Mouse (Mus musculus) CH12.LX (cell line): Measurements from ENCODE around the gene Angptl6. TPM values are rescaled to one million over a fixed set of nuclear protein-coding genes. Genes with fewer than 3 reads are reported as not detected.

Experiments used
- DNase-seq: peaks from one replicate; pipeline ENCODE4 v3.0.0-alpha.2; 2013; ENCODE audit errors: extremely low read depth
- H3K27ac ChIP-seq: 2 replicates; pipeline ENCODE4 v1.5.1; 2012; ENCODE audit warnings: low read depth, mild to moderate bottlenecking, control low read depth, moderate library complexity; ENCODE audit not compliant: insufficient read depth
- H3K27me3 ChIP-seq: replicated peaks from 2 replicates; pipeline ENCODE3; 2012; ENCODE audit warnings: inconsistent platforms
- H3K36me3 ChIP-seq, 2 experiments: replicated peaks in 1 of 2; 2 replicates each; pipeline versions ENCODE3 to v1.6.1; 2012; ENCODE audit warnings: inconsistent platforms in 1 of 2, low read length in 1 of 2, mild to moderate bottlenecking in 1 of 2, mixed read lengths in 1 of 2, moderate library complexity in 1 of 2; ENCODE audit not compliant: control insufficient read depth in 1 of 2, insufficient read depth in 1 of 2
- H3K4me1 ChIP-seq, 2 experiments: 2 replicates each; pipeline ENCODE4 v1.6.1; 2012; ENCODE audit warnings: inconsistent platforms in 1 of 2, moderate library complexity in 1 of 2; ENCODE audit not compliant: insufficient read depth in 2 of 2, control insufficient read depth in 1 of 2
- H3K4me2 ChIP-seq: 2 replicates; pipeline ENCODE4 v1.6.1; 2012; ENCODE audit warnings: low read depth, mild to moderate bottlenecking, control low read depth; ENCODE audit not compliant: poor library complexity, insufficient read depth, severe bottlenecking
- H3K4me3 ChIP-seq, 3 experiments: fragments of 150-350 bp in 1 of 3; sonication (generic) in 1 of 3; replicated peaks in 1 of 3; 2 replicates each; pipeline versions ENCODE3 to v1.5.1; 2011 to 2012; ENCODE audit warnings: low read depth in 2 of 3, low read length in 2 of 3, mild to moderate bottlenecking in 2 of 3, moderate library complexity in 2 of 3, control low read depth in 1 of 3, improper control_type of control experiment in 1 of 3, inconsistent platforms in 1 of 3, mixed read lengths in 1 of 3; ENCODE audit not compliant: poor library complexity in 1 of 3
- H3K79me2 ChIP-seq: replicated peaks from 2 replicates; pipeline ENCODE4 v1.6.1; 2012; ENCODE audit warnings: mild to moderate bottlenecking, moderate library complexity; ENCODE audit not compliant: control insufficient read depth, poor library complexity, insufficient read depth, severe bottlenecking; ENCODE audit errors: extremely low read depth
- H3K9ac ChIP-seq: 2 replicates; pipeline ENCODE4 v1.6.1; 2012; ENCODE audit warnings: low read depth, mild to moderate bottlenecking, control low read depth, moderate library complexity; ENCODE audit not compliant: insufficient read depth
- H3K9me3 ChIP-seq: replicated peaks from 2 replicates; pipeline ENCODE3; 2012; ENCODE audit warnings: low read length, inconsistent platforms, mixed read lengths
- BHLHE40 ChIP-seq: IDR thresholded peaks from 2 replicates; pipeline ENCODE4 v1.6.1; 2011; ENCODE audit warnings: mild to moderate bottlenecking, low read depth, low read length, improper control_type of control experiment
- CHD1 ChIP-seq: IDR thresholded peaks from 2 replicates; pipeline ENCODE4 v1.6.1; 2012; ENCODE audit warnings: low read depth, low read length, improper control_type of control experiment, inconsistent platforms
- CHD2 ChIP-seq: IDR thresholded peaks from 2 replicates; pipeline ENCODE4 v1.6.1; 2011; ENCODE audit warnings: low read length, improper control_type of control experiment
- CTCF ChIP-seq, 2 experiments: IDR thresholded peaks in 1 of 2; conservative IDR thresholded peaks in 1 of 2; 2 replicates each; pipeline ENCODE4 v1.5.1; 2011 to 2012; ENCODE audit warnings: low read depth in 2 of 2, low read length in 2 of 2, improper control_type of control experiment in 1 of 2, inconsistent platforms in 1 of 2, mild to moderate bottlenecking in 1 of 2, moderate library complexity in 1 of 2
- E2F4 ChIP-seq: IDR thresholded peaks from 2 replicates; pipeline ENCODE4 v1.6.1; 2011; ENCODE audit warnings: low read depth, low read length, improper control_type of control experiment; ENCODE audit not compliant: insufficient replicate concordance
- ELF1 ChIP-seq: IDR thresholded peaks from 2 replicates; pipeline ENCODE4 v1.6.1; 2014; ENCODE audit warnings: low read depth, mild to moderate bottlenecking, inconsistent platforms, low read length, improper control_type of control experiment
- EP300 ChIP-seq: IDR thresholded peaks from 2 replicates; pipeline ENCODE4 v1.6.1; 2011; ENCODE audit warnings: low read length, improper control_type of control experiment
- ETS1 ChIP-seq: conservative IDR thresholded peaks from 2 replicates; pipeline ENCODE4 v1.6.1; 2012; ENCODE audit warnings: low read depth, mild to moderate bottlenecking, inconsistent platforms, low read length, improper control_type of control experiment, moderate library complexity
- GABPA ChIP-seq: IDR thresholded peaks from 2 replicates; pipeline ENCODE4 v1.6.1; 2012; ENCODE audit warnings: low read depth, low read length, improper control_type of control experiment, inconsistent platforms; ENCODE audit not compliant: insufficient replicate concordance
- HCFC1 ChIP-seq: IDR thresholded peaks from 2 replicates; pipeline ENCODE4 v1.6.1; 2012; ENCODE audit warnings: low read depth, mild to moderate bottlenecking, inconsistent platforms, low read length, improper control_type of control experiment
- IRF4 ChIP-seq: IDR thresholded peaks from 2 replicates; pipeline ENCODE4 v1.6.1; 2014; ENCODE audit warnings: low read depth, mild to moderate bottlenecking, inconsistent platforms, low read length, improper control_type of control experiment
- JUN ChIP-seq: IDR thresholded peaks from 2 replicates; pipeline ENCODE4 v1.6.1; 2011; ENCODE audit warnings: low read depth, mild to moderate bottlenecking, low read length, improper control_type of control experiment, moderate library complexity; ENCODE audit not compliant: insufficient read depth
- JUND ChIP-seq: conservative IDR thresholded peaks from 2 replicates; pipeline ENCODE4 v1.6.1; 2011; ENCODE audit warnings: low read depth, low read length, improper control_type of control experiment
- KAT2A ChIP-seq: IDR thresholded peaks from 2 replicates; pipeline ENCODE4 v1.6.1; 2012; ENCODE audit warnings: low read length, improper control_type of control experiment, inconsistent platforms; ENCODE audit not compliant: insufficient replicate concordance
- MAFK ChIP-seq: IDR thresholded peaks from 2 replicates; pipeline ENCODE4 v1.6.1; 2011; ENCODE audit warnings: low read length, improper control_type of control experiment; ENCODE audit not compliant: insufficient replicate concordance
- MAX ChIP-seq: IDR thresholded peaks from 2 replicates; pipeline ENCODE4 v1.6.1; 2011; ENCODE audit warnings: low read length, improper control_type of control experiment
- MAZ ChIP-seq: IDR thresholded peaks from 2 replicates; pipeline ENCODE4 v1.6.1; 2012; ENCODE audit warnings: low read depth, mild to moderate bottlenecking, inconsistent platforms, low read length, improper control_type of control experiment, moderate library complexity
- MEF2A ChIP-seq: IDR thresholded peaks from 2 replicates; pipeline ENCODE4 v1.6.1; 2014; ENCODE audit warnings: low read depth, mild to moderate bottlenecking, inconsistent platforms, low read length, improper control_type of control experiment, borderline replicate concordance
- MXI1 ChIP-seq: IDR thresholded peaks from 2 replicates; pipeline ENCODE4 v1.6.1; 2011; ENCODE audit warnings: mild to moderate bottlenecking, low read depth, low read length, improper control_type of control experiment
- MYC ChIP-seq: IDR thresholded peaks from 2 replicates; pipeline ENCODE4 v1.6.1; 2011; ENCODE audit warnings: low read depth, mild to moderate bottlenecking, improper control_type of control experiment, low read length
- NELFE ChIP-seq: IDR thresholded peaks from 2 replicates; pipeline ENCODE4 v1.6.1; 2011; ENCODE audit warnings: low read depth, low read length, improper control_type of control experiment
- NRF1 ChIP-seq: IDR thresholded peaks from 2 replicates; pipeline ENCODE4 v1.6.1; 2014; ENCODE audit warnings: low read depth, mild to moderate bottlenecking, inconsistent platforms, low read length, improper control_type of control experiment, moderate library complexity
- PAX5 ChIP-seq: IDR thresholded peaks from 2 replicates; pipeline ENCODE4 v1.6.1; 2012; ENCODE audit warnings: low read length, inconsistent platforms, mixed read lengths
- POLR2A ChIP-seq: IDR thresholded peaks from 2 replicates; pipeline ENCODE4 v1.6.1; 2011; ENCODE audit warnings: low read depth, mild to moderate bottlenecking, improper control_type of control experiment, low read length
- POLR2AphosphoS2 ChIP-seq: IDR thresholded peaks from 2 replicates; pipeline ENCODE4 v1.6.1; 2011; ENCODE audit warnings: low read depth, low read length, improper control_type of control experiment
- RAD21 ChIP-seq: IDR thresholded peaks from 2 replicates; pipeline ENCODE4 v1.6.1; 2011; ENCODE audit warnings: low read depth, mild to moderate bottlenecking, low read length, improper control_type of control experiment, moderate library complexity
- RCOR1 ChIP-seq: conservative IDR thresholded peaks from 2 replicates; pipeline ENCODE4 v1.6.1; 2012; ENCODE audit warnings: low read depth, mild to moderate bottlenecking, inconsistent platforms, low read length, improper control_type of control experiment
- SIN3A ChIP-seq: IDR thresholded peaks from 2 replicates; pipeline ENCODE4 v1.6.1; 2012; ENCODE audit warnings: low read length, improper control_type of control experiment, inconsistent platforms
- SMC3 ChIP-seq: IDR thresholded peaks from 2 replicates; pipeline ENCODE4 v1.6.1; 2011; ENCODE audit warnings: low read depth, low read length, improper control_type of control experiment
- TBP ChIP-seq: conservative IDR thresholded peaks from 2 replicates; pipeline ENCODE4 v1.6.1; 2011; ENCODE audit warnings: low read depth, low read length, improper control_type of control experiment
- TCF12 ChIP-seq: IDR thresholded peaks from 2 replicates; pipeline ENCODE4 v1.6.1; 2014; ENCODE audit warnings: low read depth, mild to moderate bottlenecking, inconsistent platforms, low read length, improper control_type of control experiment
- UBTF ChIP-seq: IDR thresholded peaks from 2 replicates; pipeline ENCODE4 v1.6.1; 2012; ENCODE audit warnings: low read depth, mild to moderate bottlenecking, inconsistent platforms, low read length, improper control_type of control experiment, moderate library complexity
- USF1 ChIP-seq: IDR thresholded peaks from 2 replicates; pipeline ENCODE4 v1.6.1; 2014; ENCODE audit warnings: low read depth, mild to moderate bottlenecking, inconsistent platforms, low read length, improper control_type of control experiment
- USF2 ChIP-seq: conservative IDR thresholded peaks from 2 replicates; pipeline ENCODE4 v1.6.1; 2011; ENCODE audit warnings: low read depth, low read length, improper control_type of control experiment
- ZC3H11A ChIP-seq: IDR thresholded peaks from 2 replicates; pipeline ENCODE4 v1.6.1; 2012; ENCODE audit warnings: low read depth, mild to moderate bottlenecking, inconsistent platforms, low read length, improper control_type of control experiment
- ZKSCAN1 ChIP-seq: IDR thresholded peaks from 2 replicates; pipeline ENCODE4 v1.6.1; 2012; ENCODE audit warnings: low read depth, inconsistent platforms, low read length, improper control_type of control experiment, borderline replicate concordance
- ZMIZ1 ChIP-seq: IDR thresholded peaks from 2 replicates; pipeline ENCODE4 v1.6.1; 2012; ENCODE audit warnings: low read depth, mild to moderate bottlenecking, inconsistent platforms, low read length, improper control_type of control experiment
- ZNF384 ChIP-seq: IDR thresholded peaks from 2 replicates; pipeline ENCODE4 v1.6.1; 2012; ENCODE audit warnings: low read depth, low read length, improper control_type of control experiment, inconsistent platforms
- dilution Hi-C: fragments of 300-500 bp; cut with MboI; formaldehyde crosslinking; loops from 2 replicates; pipeline ENCODE4 v1.14.3; 2020; ENCODE audit warnings: low sequenced_read_pairs; ENCODE audit not compliant: extremely low pct_unique_long_range_greater_than_20kb, extremely low pct_ligation_motif_present
- in situ Hi-C: fragments of 300-500 bp; cut with MboI; formaldehyde crosslinking; loops from 3 replicates; pipeline ENCODE4 v1.14.3; 2019; ENCODE audit warnings: low sequenced_read_pairs, low pct_ligation_motif_present, low pct_unique_long_range_greater_than_20kb, mixed read lengths
- polyA plus RNA-seq: library from polyadenylated mRNA; unstranded; fragments of >175 nt; gene quantifications from 2 replicates; pipeline ENCODE4 v1.2.1, GENCODE M21; 2012; ENCODE audit warnings: low read depth; ENCODE audit not compliant: insufficient read length
- total RNA-seq, 2 experiments: library from RNA; depleted of rRNA; stranded (reverse); fragments of 300-350 nt in 1 of 2; fragments of >200 nt in 1 of 2; gene quantifications; 2 replicates each; pipeline ENCODE4 v1.2.3; 2012 to 2014

Gene Angptl6
- total and polyA plus RNA-seq, 3 experiments, result 0.57 to 11.8 (median 2.0) TPM

GRCm38 (mm10) chr9:20878041-20878709 is 1.4 kb downstream of the Angptl6 start:
- Histone ChIP-seq H3K27me3 (peaks cover 18% of the 10 kb centered on the region), H3K36me3 (peaks cover 18 to 20% of the 10 kb centered on the region in 2 experiments), H3K4me3 (peak overlapping the region; percentile 33 to 59 (median 52)), H3K4me1 (peaks cover 22 to 23% of the 10 kb centered on the region in 2 experiments), H3K9me3 (no peaks in the 10 kb centered on the region), H3K4me2 (peak overlapping the region; percentile 35; the same call in 1 of the 2 replicates), H3K9ac (peak overlapping the region; percentile 71), H3K79me2 (no peaks in the 10 kb centered on the region), H3K27ac (peak overlapping the region; percentile 93)
- dilution Hi-C loops, result no loop called here
- peak; percentile 98 for DNase-seq
- TF ChIP-seq ETS1, result peak; percentile 7; the same call in 1 of the 2 replicates
- TF ChIP-seq NELFE, result peak; percentile 67
- 0 out of 2 replicates have a peak, but pooled peaks have one; percentile 29 for TF ChIP-seq MAZ
- TF ChIP-seq MAX, result peak; percentile 95
- TF ChIP-seq RCOR1, result no peak
- TF ChIP-seq E2F4, result 0 out of 2 replicates have a peak, but pooled peaks have one; percentile 10
- no peak for TF ChIP-seq UBTF
- peak; percentile 93 for TF ChIP-seq NRF1
- peak; percentile 96 for TF ChIP-seq MYC
- TF ChIP-seq MEF2A, result peak; percentile 60
- 0 out of 2 replicates have a peak, but pooled peaks have one; percentile 66 for TF ChIP-seq KAT2A
- TF ChIP-seq TBP, result peak; percentile 49; the same call in 1 of the 2 replicates
- peak; percentile 72; the same call in 1 of the 2 replicates for TF ChIP-seq IRF4
- TF ChIP-seq PAX5, result no peak
- peak; percentile 55 for TF ChIP-seq ZMIZ1
- peak; percentile 81; the same call in 1 of the 2 replicates for TF ChIP-seq TCF12
- TF ChIP-seq MXI1, result peak; percentile 79
- no peak for TF ChIP-seq GABPA
- TF ChIP-seq ZKSCAN1, result no peak
- no peak for TF ChIP-seq CHD2
- peak; percentile 56 for TF ChIP-seq HCFC1
- TF ChIP-seq BHLHE40, result peak; percentile 88
- peak; percentile 30 for TF ChIP-seq USF1
- TF ChIP-seq USF2, result no peak
- TF ChIP-seq CTCF (conservative IDR thresholded peaks at IDR 0.05 in 1 of 2, IDR thresholded peaks at IDR 0.05 in 1 of 2; ENCODE audit: low read depth in 2 of 2, low read length in 2 of 2), result peak in 1 of 2 experiments; percentile 96; a peak in 2 of 4 replicates
- TF ChIP-seq POLR2AphosphoS2, result peak; percentile 42; the same call in 1 of the 2 replicates
- TF ChIP-seq ZC3H11A, result no peak
- no peak for TF ChIP-seq EP300
- TF ChIP-seq MAFK, result no peak; the same call in 1 of the 2 replicates
- peak; percentile 85 for TF ChIP-seq POLR2A
- TF ChIP-seq CHD1, result no peak; the same call in 1 of the 2 replicates
- no peak; the same call in 1 of the 2 replicates for TF ChIP-seq ELF1
- TF ChIP-seq SMC3, result peak; percentile 71
- TF ChIP-seq JUN, result no peak
- TF ChIP-seq SIN3A, result peak; percentile 65
- TF ChIP-seq ZNF384, result no peak
- peak; percentile 85 for TF ChIP-seq RAD21
- TF ChIP-seq JUND, result no peak
- TF ChIP-seq, all 38 proteins: peak for 23
- in situ Hi-C loops, result no loop called here
